Mouse (Mus musculus) forebrain, embryonic 12.5 days (tissue): ENCODE measurements around the gene Map3k21. TPM values are rescaled to one million over a fixed set of nuclear protein-coding genes. Genes with fewer than 3 reads are reported as not detected.

Experiments
- ATAC-seq: fragments of 200-750 bp; cut with Nextera tagmentation; 2 replicates; pipeline ENCODE4 v1.8.0; 2017; ENCODE audit warnings: moderate TSS enrichment; ENCODE audit not compliant: low FRiP score
- H3K27ac ChIP-seq: fragments of 300-500 bp; sonication (generic); 2 replicates; pipeline ENCODE4 v1.5.1; 2016; ENCODE audit warnings: mild to moderate bottlenecking
- H3K27me3 ChIP-seq: fragments of 300-500 bp; sonication (generic); 2 replicates; pipeline ENCODE4 v1.6.1; 2016; ENCODE audit warnings: mild to moderate bottlenecking
- H3K36me3 ChIP-seq: fragments of 300-500 bp; sonication (generic); replicated peaks from 2 replicates; pipeline ENCODE4 v1.6.1; 2016; ENCODE audit warnings: mild to moderate bottlenecking
- H3K4me1 ChIP-seq: fragments of 300-500 bp; sonication (generic); 2 replicates; pipeline ENCODE4 v1.6.1; 2016
- H3K4me2 ChIP-seq: fragments of 300-500 bp; sonication (generic); 2 replicates; pipeline ENCODE4 v1.6.1; 2016; ENCODE audit warnings: mild to moderate bottlenecking, moderate library complexity
- H3K4me3 ChIP-seq: fragments of 300-500 bp; sonication (generic); replicated peaks from 2 replicates; pipeline ENCODE4 v1.5.1; 2016; ENCODE audit warnings: mild to moderate bottlenecking
- H3K9ac ChIP-seq: fragments of 300-500 bp; sonication (generic); 2 replicates; pipeline ENCODE4 v1.6.1; 2016; ENCODE audit warnings: mild to moderate bottlenecking
- H3K9me3 ChIP-seq: fragments of 300-500 bp; sonication (generic); 2 replicates; pipeline ENCODE4 v1.6.1; 2016
- WGBS: fragments of 180-500 bp; shearing (Covaris S2); methylation state at CpG from one replicate; pipeline ENCODE4 v1.1.7; 2016; 5-methylcytosine and 5-hydroxymethylcytosine counted together
- polyA plus RNA-seq: library from polyadenylated mRNA; unstranded; fragments of >200 nt; fragmentation: Nextera tagmentation; extraction: Ambion mirVana; gene quantifications from 2 replicates; pipeline ENCODE4 v1.2.1, GENCODE M21; 2016

Gene Map3k21
- polyA plus RNA-seq, 1 experiment from 2014 or later = 0.08 TPM

DNA sequence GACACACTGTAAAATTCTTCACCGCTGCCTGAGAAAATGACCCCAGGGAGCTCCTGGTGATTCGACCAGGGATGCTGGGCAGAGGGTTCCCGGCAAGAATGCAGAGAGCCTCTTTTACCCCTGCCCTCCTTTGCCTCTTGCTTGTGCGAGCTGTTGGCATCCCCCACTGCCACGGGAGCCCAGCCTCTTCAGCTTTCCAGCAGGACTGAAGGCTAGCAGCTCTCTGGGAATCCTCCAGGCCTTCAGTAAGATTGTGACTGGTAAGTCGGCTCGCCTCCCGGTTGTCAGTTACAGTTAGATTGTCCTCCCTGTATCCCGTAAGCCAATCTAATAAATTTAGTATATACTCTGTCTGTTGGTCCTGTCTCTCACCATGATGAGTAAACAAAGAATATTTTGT is 46.5 kb downstream of the Map3k21 start:
- no peaks in the 10 kb centered on the region for H3K4me1 ChIP-seq
- no peak overlapping the region for H3K4me2 ChIP-seq
- no peak overlapping the region for H3K4me3 ChIP-seq
- peaks cover 7% of the 10 kb centered on the region; the same call in 1 of the 2 replicates for H3K9me3 ChIP-seq
- H3K27ac ChIP-seq = no peak overlapping the region
- H3K27me3 ChIP-seq = peaks cover 42% of the 10 kb centered on the region
- no peak for ATAC-seq
- WGBS = 83% methylated on average over 9 of the region's 9 CpGs
- no peak overlapping the region for H3K9ac ChIP-seq
- no peaks in the 10 kb centered on the region for H3K36me3 ChIP-seq

GRCm38 (mm10) chr8:125957226-125957993 is 47.2 kb downstream of the Map3k21 start:
- WGBS = 79% methylated on average over 13 of the region's 13 CpGs
- Histone ChIP-seq H3K4me1 (no peaks in the 10 kb centered on the region), H3K27me3 (peaks cover 41% of the 10 kb centered on the region), H3K27ac (no peak overlapping the region), H3K4me2 (no peak overlapping the region), H3K4me3 (no peak overlapping the region), H3K9me3 (peaks cover 7% of the 10 kb centered on the region; the same call in 1 of the 2 replicates), H3K9ac (no peak overlapping the region), H3K36me3 (no peaks in the 10 kb centered on the region)
- ATAC-seq = no peak

DNA sequence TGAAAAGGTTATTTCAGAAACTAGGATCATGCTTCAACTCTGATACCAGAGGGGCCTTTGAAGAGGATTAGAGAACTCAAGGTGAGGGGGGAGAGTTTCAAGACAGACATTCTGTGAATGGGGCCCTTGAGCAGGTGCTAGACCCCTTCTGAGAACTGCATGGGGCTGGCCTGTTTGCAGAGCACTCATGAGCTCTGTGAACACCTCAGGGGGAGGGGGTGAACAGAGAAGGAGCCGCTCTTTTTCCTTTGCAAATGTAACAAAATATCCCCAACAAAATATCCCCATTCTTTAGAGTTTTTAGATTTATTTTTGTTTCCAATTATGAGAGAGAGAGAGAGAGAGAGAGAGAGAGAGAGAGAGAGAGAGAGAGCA is 47.7 kb downstream of the Map3k21 start:
- H3K27ac ChIP-seq = no peak overlapping the region
- peaks cover 46% of the 10 kb centered on the region for H3K27me3 ChIP-seq
- H3K4me3 ChIP-seq = no peak overlapping the region
- H3K9me3 ChIP-seq = peaks cover 7% of the 10 kb centered on the region; the same call in 1 of the 2 replicates
- no peak overlapping the region for H3K9ac ChIP-seq
- WGBS = 69% methylated on average over 1 of the region's 1 CpGs
- H3K36me3 ChIP-seq = no peaks in the 10 kb centered on the region
- ATAC-seq = no peak
- no peaks in the 10 kb centered on the region for H3K4me1 ChIP-seq
- no peak overlapping the region for H3K4me2 ChIP-seq

GRCm38 (mm10) chr8:125959363-125959771 is 49.1 kb downstream of the Map3k21 start:
- Histone ChIP-seq H3K4me2 (no peak overlapping the region), H3K27ac (no peak overlapping the region), H3K9ac (no peak overlapping the region), H3K36me3 (no peaks in the 10 kb centered on the region), H3K9me3 (peaks cover 7% of the 10 kb centered on the region; the same call in 1 of the 2 replicates), H3K4me1 (peaks cover 6% of the 10 kb centered on the region; the same call in 1 of the 2 replicates), H3K27me3 (peaks cover 60% of the 10 kb centered on the region), H3K4me3 (no peak overlapping the region)
- no peak for ATAC-seq
- 78% methylated on average over 4 of the region's 4 CpGs for WGBS

DNA sequence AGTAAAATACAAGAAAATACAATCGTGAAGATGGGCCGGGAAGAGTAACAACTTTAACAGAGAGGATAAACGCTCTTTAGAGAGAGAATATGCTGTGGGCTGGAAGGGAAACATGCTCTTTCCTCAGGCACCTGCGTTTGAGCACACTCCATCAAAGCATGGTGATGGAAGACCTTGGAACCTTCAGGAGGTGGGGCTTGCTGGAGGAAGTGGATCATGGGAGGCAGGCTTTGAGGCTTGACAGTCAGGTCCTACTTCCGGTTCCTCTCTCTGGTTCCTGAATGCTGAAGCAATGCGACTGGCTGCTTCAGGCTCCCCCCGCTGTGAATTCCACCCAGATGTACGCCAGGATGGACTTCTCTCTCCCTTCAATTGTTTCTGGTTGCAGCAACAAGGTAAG is 49.8 kb downstream of the Map3k21 start:
- ATAC-seq = no peak
- peaks cover 7% of the 10 kb centered on the region; the same call in 1 of the 2 replicates for H3K9me3 ChIP-seq
- H3K4me3 ChIP-seq = no peak overlapping the region
- no peaks in the 10 kb centered on the region for H3K36me3 ChIP-seq
- H3K27me3 ChIP-seq = peaks cover 64% of the 10 kb centered on the region
- 87% methylated on average over 8 of the region's 8 CpGs for WGBS
- H3K4me1 ChIP-seq = peaks cover 6% of the 10 kb centered on the region; the same call in 1 of the 2 replicates
- no peak overlapping the region for H3K4me2 ChIP-seq
- H3K9ac ChIP-seq = no peak overlapping the region
- H3K27ac ChIP-seq = no peak overlapping the region

DNA sequence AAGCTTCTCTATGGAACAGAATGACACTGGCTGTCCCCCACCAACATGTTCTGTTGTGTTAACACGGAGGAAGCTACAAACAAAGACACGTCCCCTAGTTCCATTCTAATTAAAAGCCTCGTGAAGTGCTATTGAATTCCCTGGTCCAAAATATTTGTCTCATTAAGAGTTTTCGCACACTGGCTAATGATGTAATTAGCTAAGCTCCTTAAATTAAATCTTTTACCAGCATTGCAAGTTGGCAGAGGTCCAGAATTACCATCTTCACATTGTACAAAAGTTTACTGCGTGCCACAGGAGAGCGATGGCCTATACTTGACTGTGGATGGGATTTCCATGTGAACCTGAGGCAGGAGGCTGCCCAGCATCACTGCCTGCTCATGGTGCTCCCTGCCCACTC is 51.5 kb downstream of the Map3k21 start:
- H3K27me3 ChIP-seq = peaks cover 63% of the 10 kb centered on the region
- peaks cover 6% of the 10 kb centered on the region; the same call in 1 of the 2 replicates for H3K4me1 ChIP-seq
- no peak overlapping the region for H3K4me3 ChIP-seq
- ATAC-seq = no peak
- H3K9me3 ChIP-seq = peaks cover 7% of the 10 kb centered on the region; the same call in 1 of the 2 replicates
- H3K36me3 ChIP-seq = no peaks in the 10 kb centered on the region
- H3K9ac ChIP-seq = no peak overlapping the region
- H3K27ac ChIP-seq = no peak overlapping the region
- no peak overlapping the region for H3K4me2 ChIP-seq
- 55% methylated on average over 6 of the region's 6 CpGs for WGBS

DNA sequence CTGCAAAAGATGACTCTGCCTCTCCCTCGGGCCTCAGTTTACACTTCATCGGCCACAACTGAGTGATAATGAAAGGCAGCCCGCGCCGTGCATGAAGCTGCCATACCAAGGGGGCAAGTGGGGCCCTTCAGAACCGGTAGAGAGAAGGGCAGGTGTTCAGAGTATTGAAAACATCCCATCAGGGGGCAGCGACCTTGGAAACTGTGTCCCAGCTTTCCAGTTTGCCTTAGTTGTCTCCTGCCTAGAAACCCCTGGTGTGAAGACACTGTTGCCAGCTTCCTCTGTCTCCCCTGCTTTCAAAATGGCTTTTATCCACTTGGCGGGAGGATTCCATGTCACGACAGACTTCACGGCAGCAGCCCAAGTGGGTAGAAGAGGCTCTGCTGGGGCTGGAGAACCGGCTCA is 53.6 kb downstream of the Map3k21 start:
- H3K27me3 ChIP-seq = peaks cover 58% of the 10 kb centered on the region
- H3K27ac ChIP-seq = no peak overlapping the region
- peaks cover 6% of the 10 kb centered on the region; the same call in 1 of the 2 replicates for H3K4me1 ChIP-seq
- no peak for ATAC-seq
- no peaks in the 10 kb centered on the region for H3K36me3 ChIP-seq
- peak overlapping the region; percentile 34 for H3K4me2 ChIP-seq
- 8% methylated on average over 11 of the region's 11 CpGs for WGBS
- 0 out of 2 replicates have a peak overlapping the region, but pooled peaks have one; percentile 7 for H3K4me3 ChIP-seq
- peaks cover 7% of the 10 kb centered on the region; the same call in 1 of the 2 replicates for H3K9me3 ChIP-seq
- H3K9ac ChIP-seq = no peak overlapping the region

DNA sequence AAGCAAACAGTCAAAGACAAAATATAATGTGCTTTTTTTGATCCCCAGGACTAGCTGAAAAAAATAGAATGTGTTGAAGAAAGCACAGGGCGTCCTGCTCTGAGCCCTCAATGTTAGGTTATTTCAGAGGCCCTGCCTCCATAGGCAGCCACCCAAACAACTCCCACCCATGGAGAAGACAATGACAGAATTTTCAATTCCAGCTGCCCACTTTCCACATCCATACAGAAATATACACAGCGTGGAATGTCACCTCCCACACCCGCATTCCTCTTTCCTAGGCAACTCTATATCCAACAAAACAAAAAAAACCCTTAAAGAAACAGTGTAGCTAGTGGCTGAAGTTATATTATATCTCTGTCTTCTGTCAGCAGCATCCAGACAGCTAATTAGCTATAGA is 61.1 kb downstream of the Map3k21 start:
- Histone ChIP-seq H3K4me3 (no peak overlapping the region), H3K4me2 (no peak overlapping the region), H3K36me3 (no peaks in the 10 kb centered on the region), H3K27me3 (peaks cover 6% of the 10 kb centered on the region; the same call in 1 of the 2 replicates), H3K27ac (no peak overlapping the region), H3K4me1 (no peaks in the 10 kb centered on the region), H3K9ac (no peak overlapping the region), H3K9me3 (no peaks in the 10 kb centered on the region)
- 63% methylated on average over 3 of the region's 3 CpGs for WGBS
- ATAC-seq = no peak

- Histone ChIP-seq H3K27ac (no peak overlapping the region), H3K4me1 (no peaks in the 10 kb centered on the region), H3K27me3 (no peaks in the 10 kb centered on the region), H3K4me2 (no peak overlapping the region), H3K9ac (no peak overlapping the region), H3K36me3 (no peaks in the 10 kb centered on the region), H3K4me3 (no peak overlapping the region), H3K9me3 (no peaks in the 10 kb centered on the region)
- 94% methylated on average over 4 of the region's 4 CpGs for WGBS
- ATAC-seq = no peak
These were observed 65.7 kb downstream of the Map3k21 start for GRCm38 (mm10) chr8:125975981-125976380.

- 51% methylated on average over 6 of the region's 6 CpGs for WGBS
- no peak for ATAC-seq
These were observed 70.6 kb downstream of the Map3k21 start for GRCm38 (mm10) chr8:125980826-125981225.

DNA sequence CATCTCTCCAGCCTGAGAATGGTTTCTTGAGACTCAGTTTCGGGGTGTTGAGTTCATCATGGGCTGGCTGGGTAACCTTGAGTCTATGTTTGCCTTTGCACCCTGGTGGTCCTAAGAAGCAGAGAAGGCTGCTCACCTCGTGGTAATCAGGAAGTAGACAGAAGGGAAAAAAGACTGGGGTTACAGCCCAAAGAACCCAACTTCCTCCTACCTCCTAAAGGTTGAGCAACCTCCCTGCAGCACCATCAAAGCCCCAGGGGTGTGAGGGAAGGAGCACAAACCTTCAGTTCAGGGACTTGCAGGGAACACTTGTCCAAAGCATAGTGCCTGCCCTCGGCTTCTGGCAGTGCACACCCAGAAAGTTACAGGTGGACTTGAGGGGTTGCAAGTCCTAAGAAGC is 73.3 kb downstream of the Map3k21 start:
- H3K4me1 ChIP-seq = peaks cover 17% of the 10 kb centered on the region
- 74% methylated on average over 3 of the region's 3 CpGs for WGBS

More at GRCm38 (mm10) chr8:125980826-125981225, 70.6 kb downstream of the Map3k21 start:
- H3K4me2 ChIP-seq = no peak overlapping the region
- H3K9me3 ChIP-seq = no peaks in the 10 kb centered on the region
- no peak overlapping the region for H3K9ac ChIP-seq
- no peak overlapping the region for H3K27ac ChIP-seq
- H3K4me1 ChIP-seq = no peaks in the 10 kb centered on the region
- H3K36me3 ChIP-seq = no peaks in the 10 kb centered on the region
- no peak overlapping the region for H3K4me3 ChIP-seq
- H3K27me3 ChIP-seq = no peaks in the 10 kb centered on the region

DNA sequence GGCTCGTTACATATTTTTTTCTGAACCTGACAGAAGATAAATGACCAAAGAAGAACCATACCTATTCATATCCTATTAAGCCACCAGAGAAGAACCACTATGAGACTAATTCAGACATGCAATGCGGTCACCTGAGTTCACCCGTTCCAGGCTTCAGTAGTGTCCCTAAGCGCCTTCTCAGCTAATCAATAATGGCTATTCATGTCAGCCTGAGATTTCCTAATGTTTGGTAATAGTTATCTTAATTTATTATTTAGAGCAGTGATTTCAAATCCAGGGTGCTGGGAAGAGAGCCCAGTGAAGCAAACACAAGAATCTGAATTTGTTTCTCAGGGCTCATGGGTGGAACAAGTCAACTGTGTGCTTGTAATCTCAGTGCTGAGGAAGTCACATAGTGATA is 73.9 kb downstream of the Map3k21 start:
- 97% methylated on average over 4 of the region's 4 CpGs for WGBS
- no peak overlapping the region for H3K27ac ChIP-seq

More for the DNA sequence above, 73.3 kb downstream of the Map3k21 start:
- Histone ChIP-seq H3K27ac (no peak overlapping the region), H3K9ac (no peak overlapping the region), H3K4me3 (no peak overlapping the region), H3K4me2 (no peak overlapping the region), H3K9me3 (no peaks in the 10 kb centered on the region), H3K27me3 (no peaks in the 10 kb centered on the region), H3K36me3 (no peaks in the 10 kb centered on the region)
- no peak for ATAC-seq

GRCm38 (mm10) chr8:125985364-125985763 is 75.1 kb downstream of the Map3k21 start:
- no peak overlapping the region for H3K9ac ChIP-seq
- H3K4me3 ChIP-seq = no peak overlapping the region
- H3K4me1 ChIP-seq = peaks cover 17% of the 10 kb centered on the region
- no peaks in the 10 kb centered on the region for H3K27me3 ChIP-seq
- ATAC-seq = no peak
- 97% methylated on average over 2 of the region's 2 CpGs for WGBS
- H3K4me2 ChIP-seq = no peak overlapping the region
- H3K27ac ChIP-seq = no peak overlapping the region
- no peaks in the 10 kb centered on the region for H3K9me3 ChIP-seq
- H3K36me3 ChIP-seq = no peaks in the 10 kb centered on the region

More for the DNA sequence above, 73.9 kb downstream of the Map3k21 start:
- Histone ChIP-seq H3K4me1 (peaks cover 17% of the 10 kb centered on the region), H3K36me3 (no peaks in the 10 kb centered on the region), H3K4me3 (no peak overlapping the region), H3K4me2 (no peak overlapping the region), H3K9ac (no peak overlapping the region), H3K27me3 (no peaks in the 10 kb centered on the region), H3K9me3 (no peaks in the 10 kb centered on the region)
- ATAC-seq = no peak
